14 mouse cellular contexts compared by ENCODE assay signal in the genomic region with DNA sequence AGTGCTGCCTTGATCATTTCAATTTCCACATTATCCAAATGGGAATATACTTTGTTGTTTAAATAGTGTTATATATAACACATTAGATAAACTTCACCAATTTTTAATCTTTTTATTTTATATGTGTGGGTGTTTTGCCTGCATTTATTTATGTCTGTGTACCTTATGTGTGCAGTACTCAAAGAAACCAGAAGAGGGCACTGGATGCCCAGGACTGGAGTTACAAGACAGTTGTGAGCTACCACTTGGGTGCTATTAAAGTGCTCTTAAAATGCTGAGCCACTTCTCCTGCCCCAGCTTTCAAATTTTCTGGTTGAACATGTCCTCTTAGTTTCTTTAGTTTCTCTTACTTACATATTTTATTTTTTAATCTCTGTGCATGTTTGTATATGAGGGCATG. TPM values are rescaled to one million over a fixed set of nuclear protein-coding genes. Genes with fewer than 3 reads are reported as not detected.
DNase-seq lines count a peak whose midpoint lies in the region; ATAC-seq and TF ChIP-seq lines count a peak whose summit lies in the region.
"Had no signal": no experiment of that assay in that cellular context is flagged by ENCODE, and none has a peak within 500 bp of the region (broad histone marks: within the 10 kb centered on the region; RNA-seq: fewer than 3 reads in every experiment).

No protein-coding gene starts in this region.

- no peaks in the 10 kb centered on the region for H3K4me1 ChIP-seq in intestine, postnatal 0 days (replicated peaks; ENCODE audit: control insufficient read depth, insufficient read depth, low read length)
- H3K4me1 ChIP-seq in intestine, embryonic 16.5 days (ENCODE audit: control insufficient read depth, insufficient read depth, low read length), result no peaks in the 10 kb centered on the region
- no peaks in the 10 kb centered on the region for H3K4me1 ChIP-seq in ES-E14 (ENCODE audit: control insufficient read depth in 2 of 2, insufficient read depth in 2 of 2, low read length in 2 of 2, poor library complexity in 1 of 2)
- H3K4me1 ChIP-seq: forebrain, embryonic 13.5 days; limb, embryonic 10.5 days; neural tube, embryonic 15.5 days had no signal

- DNase-seq in 416B (ENCODE audit: low read depth) (peak; percentile 36), ES-E14 (ENCODE audit: low read depth, low spot score) (peak; percentile 27)
- peak; percentile 27 for DNase-seq in c-Kit-positive CD71-positive TER-119-positive erythroid progenitor cells, embryonic 14.5 days (ENCODE audit: low spot score)
- no peak for DNase-seq in testis, postnatal 14 days (ENCODE audit: low spot score)
- DNase-seq in cerebellum, postnatal 14 days, result no peak
- DNase-seq: gastrocnemius, adult 2 months; kidney, postnatal 25 days; retina, postnatal 1 day had no signal

- H3K27me3 ChIP-seq in intestine, postnatal 0 days (replicated peaks; ENCODE audit: control insufficient read depth, insufficient read depth, low read length), result no peaks in the 10 kb centered on the region
- no peaks in the 10 kb centered on the region for H3K27me3 ChIP-seq in intestine, embryonic 16.5 days (replicated peaks; ENCODE audit: control insufficient read depth, insufficient read depth, low read length)
- H3K27me3 ChIP-seq: forebrain, embryonic 13.5 days; neural tube, embryonic 15.5 days had no signal

- in situ Hi-C loops in ES-E14 (cut with MboI; ENCODE audit: low sequenced_read_pairs in 2 of 2, unreplicated experiment in 2 of 2), result no loop called here

- H3K36me3 ChIP-seq in intestine, postnatal 0 days (ENCODE audit: control insufficient read depth, insufficient read depth), result 0 out of 2 replicates have a peak, but pooled peaks cover 3% of the 10 kb centered on the region
- no peaks in the 10 kb centered on the region for H3K36me3 ChIP-seq in intestine, embryonic 16.5 days (ENCODE audit: control insufficient read depth, insufficient read depth, low read length)
- no peaks in the 10 kb centered on the region for H3K36me3 ChIP-seq in ES-E14 (ENCODE audit: control insufficient read depth, insufficient read depth, low read length, poor library complexity, severe bottlenecking)

- H3K4me3 ChIP-seq in intestine, postnatal 0 days (ENCODE audit: low read depth, low read length), result no peak overlapping the region
- no peak overlapping the region for H3K4me3 ChIP-seq in intestine, embryonic 16.5 days (ENCODE audit: low read length)
- no peak overlapping the region for H3K4me3 ChIP-seq in ES-E14 (ENCODE audit: insufficient read depth in 1 of 2, low read depth in 1 of 2, low read length in 2 of 2, poor library complexity in 1 of 2, severe bottlenecking in 1 of 2)
- H3K4me3 ChIP-seq: forebrain, embryonic 13.5 days; gastrocnemius, adult 2 months; limb, embryonic 10.5 days; neural tube, embryonic 15.5 days had no signal

- TF ChIP-seq CTCF in intestine, postnatal 0 days (IDR thresholded peaks at IDR 0.05; ENCODE audit: low read depth), result 0 out of 2 replicates have a peak, but pooled peaks have one; percentile 16

- H3K9me3 ChIP-seq in intestine, postnatal 0 days (ENCODE audit: control insufficient read depth), result no peaks in the 10 kb centered on the region
- no peaks in the 10 kb centered on the region for H3K9me3 ChIP-seq in intestine, embryonic 16.5 days (ENCODE audit: control insufficient read depth, low read length)
- H3K9me3 ChIP-seq in ES-E14 (ENCODE audit: control insufficient read depth, insufficient read depth, low read depth, low read length), result no peaks in the 10 kb centered on the region
- H3K9me3 ChIP-seq: forebrain, embryonic 13.5 days; limb, embryonic 10.5 days; neural tube, embryonic 15.5 days had no signal

- H3K27ac ChIP-seq in intestine, postnatal 0 days (ENCODE audit: low read depth, low read length), result no peak overlapping the region
- no peak overlapping the region for H3K27ac ChIP-seq in intestine, embryonic 16.5 days (ENCODE audit: low read length)
- H3K27ac ChIP-seq in ES-E14 (ENCODE audit: insufficient read depth, low read depth, low read length, poor library complexity, severe bottlenecking), result no peak overlapping the region
- H3K27ac ChIP-seq: forebrain, embryonic 13.5 days; gastrocnemius, adult 2 months; limb, embryonic 10.5 days; neural tube, embryonic 15.5 days had no signal

- H3K4me2 ChIP-seq in intestine, postnatal 0 days (replicated peaks; ENCODE audit: low read depth), result no peak overlapping the region
- H3K4me2 ChIP-seq in intestine, embryonic 16.5 days (ENCODE audit: low read depth, low read length), result no peak overlapping the region
- H3K4me2 ChIP-seq: forebrain, embryonic 13.5 days; neural tube, embryonic 15.5 days had no signal

- no peak overlapping the region for H3K9ac ChIP-seq in intestine, postnatal 0 days (ENCODE audit: low read depth, low read length)
- no peak overlapping the region for H3K9ac ChIP-seq in intestine, embryonic 16.5 days (ENCODE audit: low read depth, low read length)
- H3K9ac ChIP-seq in ES-E14 (ENCODE audit: insufficient read depth, low read depth, low read length, poor library complexity, severe bottlenecking), result no peak overlapping the region
- H3K9ac ChIP-seq: forebrain, embryonic 13.5 days; neural tube, embryonic 15.5 days had no signal

- ATAC-seq in intestine, postnatal 0 days, result no peak
- no peak for ATAC-seq in intestine, embryonic 16.5 days
- ATAC-seq: forebrain, embryonic 13.5 days; inflammation-experienced regulatory T-cells, adult 6 months had no signal

TF ChIP-seq in ES-E14, 5 proteins besides CTCF, POLR2A, EP300 and RAD21:
- TF ChIP-seq ZC3H11A (IDR thresholded peaks at IDR 0.05; ENCODE audit: borderline replicate concordance, low read depth, low read length) (no peak), ZNF384 (IDR thresholded peaks at IDR 0.05; ENCODE audit: low read depth, low read length) (no peak)
TF ChIP-seq in ES-E14: peak in this region for 0.

RNA-seq across cellular contexts. Expression of a gene that starts 16.9 kb away (rescaled TPM):
- polyA plus RNA-seq in intestine, postnatal 0 days (2015; fragmentation: Nextera tagmentation; extraction: Ambion mirVana), result 2.7 and 3.3 TPM in 2 replicates
- 7.5 and 8.6 TPM in 2 replicates for polyA plus RNA-seq in intestine, embryonic 16.5 days (2015; fragmentation: Nextera tagmentation; extraction: Ambion mirVana)
- total RNA-seq in ES-E14 (2012; rRNA removed), result 11.2 and 12.9 TPM in 2 replicates

Comparison
In these comparisons a context has a peak if more than half of its experiments do, and no peak if none do; other contexts are left out.
1. DNase-seq: peak in 416B (single experiment), ES-E14 (single experiment) and c-Kit-positive CD71-positive TER-119-positive erythroid progenitor cells, embryonic 14.5 days (single experiment); none in testis, postnatal 14 days (single experiment) and cerebellum, postnatal 14 days (0 of 2).